Mouse (Mus musculus): ENCODE data around the gene Anks1.
"Not testable (repeated sequence)": the region's sequence is repeated elsewhere in the genome, so short reads cannot be mapped to it uniquely, and the experiment has no call there.

The Anks1 gene

GRCm38 (mm10) chr17:27966508-27967021 is 57.5 kb downstream of the Anks1 start:
- DNase-seq (ENCODE audit: low read depth): no peak

GRCm38 (mm10) chr17:27967529-27967928 is 58.4 kb downstream of the Anks1 start:
- DNase-seq (ENCODE audit: low read depth): no peak

GRCm38 (mm10) chr17:27968033-27968750 is 59.1 kb downstream of the Anks1 start:
- no peak for DNase-seq (ENCODE audit: low read depth)

GRCm38 (mm10) chr17:27968903-27969302 is 59.8 kb downstream of the Anks1 start:
- DNase-seq (ENCODE audit: low read depth): no peak

- no peak for DNase-seq (ENCODE audit: low read depth)
Observed at GRCm38 (mm10) chr17:27969365-27969764, 60.3 kb downstream of the Anks1 start.

- no peak for DNase-seq (ENCODE audit: low read depth)
Observed at GRCm38 (mm10) chr17:27969896-27970295, 60.8 kb downstream of the Anks1 start.

- DNase-seq (ENCODE audit: low read depth): no peak
Observed at GRCm38 (mm10) chr17:27970305-27970704, 61.2 kb downstream of the Anks1 start.

- no peak for DNase-seq (ENCODE audit: low read depth)
Observed at GRCm38 (mm10) chr17:27971496-27971895, 62.4 kb downstream of the Anks1 start.

- DNase-seq (ENCODE audit: low read depth): no peak
Observed at GRCm38 (mm10) chr17:27973337-27973736, 64.2 kb downstream of the Anks1 start.

GRCm38 (mm10) chr17:27976266-27976665 is 67.2 kb downstream of the Anks1 start:
- DNase-seq (ENCODE audit: low read depth): no peak

- DNase-seq (ENCODE audit: low read depth): no peak
Observed at GRCm38 (mm10) chr17:27977008-27977636, 68.0 kb downstream of the Anks1 start.

GRCm38 (mm10) chr17:27980391-27980955 is 71.4 kb downstream of the Anks1 start:
- DNase-seq (ENCODE audit: low read depth): no peak

- DNase-seq (ENCODE audit: low read depth): no peak
Observed at GRCm38 (mm10) chr17:27981451-27982069, 72.5 kb downstream of the Anks1 start.

- not testable (repeated sequence) for DNase-seq (ENCODE audit: low read depth)
Observed at GRCm38 (mm10) chr17:27982070-27982457, 73.0 kb downstream of the Anks1 start.

GRCm38 (mm10) chr17:27982712-27983266 is 73.7 kb downstream of the Anks1 start:
- DNase-seq (ENCODE audit: low read depth): no peak

GRCm38 (mm10) chr17:27984421-27984820 is 75.3 kb downstream of the Anks1 start:
- DNase-seq (ENCODE audit: low read depth): no peak

GRCm38 (mm10) chr17:27986106-27986505 is 77.0 kb downstream of the Anks1 start:
- DNase-seq (ENCODE audit: low read depth): no peak

GRCm38 (mm10) chr17:27989807-27990542 is 80.9 kb downstream of the Anks1 start:
- DNase-seq (ENCODE audit: low read depth): peak; percentile 92

GRCm38 (mm10) chr17:27994001-27994944 is 85.2 kb downstream of the Anks1 start:
- DNase-seq (ENCODE audit: low read depth): no peak

GRCm38 (mm10) chr17:27996320-27996719 is 87.2 kb downstream of the Anks1 start:
- no peak for DNase-seq (ENCODE audit: low read depth)

All from naive thymus-derived CD4-positive, alpha-beta T cell, adult 2 months (primary cell).